Mouse (Mus musculus) limb, embryonic 11.5 days (tissue): ENCODE results near the gene Irak3. TPM values are rescaled to one million over a fixed set of nuclear protein-coding genes. Genes with fewer than 3 reads are reported as not detected.

Experiments
- polyA plus RNA-seq: library from polyadenylated mRNA; unstranded; fragments of >200 nt; fragmentation: Nextera tagmentation; extraction: Ambion mirVana; gene quantifications from 2 replicates; pipeline ENCODE4 v1.2.1, GENCODE M21; 2014

Gene Irak3
- polyA plus RNA-seq, 1 experiment from 2014 or later = 0.63 TPM

Other genes starting within 250 kb of the Irak3 start
- 5.5 and 6.2 TPM in 2 replicates for gene Helb, start 89.1 kb downstream of the Irak3 start, polyA plus RNA-seq
- gene Tmbim4, start 540 bp downstream of the Irak3 start, polyA plus RNA-seq = 66.2 and 73.9 TPM in 2 replicates
- gene Llph, start 24.9 kb upstream of the Irak3 start, polyA plus RNA-seq = 64.1 and 68.8 TPM in 2 replicates